Mouse (Mus musculus) lung, embryonic 14.5 days (tissue): Measurements from ENCODE around the gene Get4. TPM values are rescaled to one million over a fixed set of nuclear protein-coding genes. Genes with fewer than 3 reads are reported as not detected.
A peak's percentile ranks its signal among the peaks of the same experiment; 100 is the strongest.

Experiments
- ATAC-seq: fragments of 200-750 bp; cut with Nextera tagmentation; 2 replicates; pipeline ENCODE4 v1.8.0; 2017; ENCODE audit warnings: mild to moderate bottlenecking, moderate TSS enrichment, moderate library complexity; ENCODE audit not compliant: insufficient read depth
- DNase-seq: peaks from one replicate; pipeline ENCODE4 v3.0.0-alpha.2; 2015
- H3K27ac ChIP-seq: fragments of 300-500 bp; sonication (generic); 2 replicates; pipeline ENCODE4 v1.5.1; 2014; ENCODE audit warnings: low read depth, mild to moderate bottlenecking, moderate library complexity
- H3K27me3 ChIP-seq: fragments of 300-500 bp; sonication (generic); 2 replicates; pipeline ENCODE4 v1.6.1; 2014; ENCODE audit warnings: low read length, control low read depth; ENCODE audit not compliant: insufficient read depth
- H3K36me3 ChIP-seq: fragments of 300-500 bp; sonication (generic); 2 replicates; pipeline ENCODE4 v1.6.1; 2014; ENCODE audit warnings: control low read depth; ENCODE audit not compliant: insufficient read depth
- H3K4me1 ChIP-seq: fragments of 300-500 bp; sonication (generic); 2 replicates; pipeline ENCODE4 v1.6.1; 2014; ENCODE audit warnings: antibody characterized with exemption, control low read depth; ENCODE audit not compliant: insufficient read depth
- H3K4me2 ChIP-seq: fragments of 300-500 bp; sonication (generic); 2 replicates; pipeline ENCODE4 v1.6.1; 2014; ENCODE audit warnings: mild to moderate bottlenecking
- H3K4me3 ChIP-seq: fragments of 300-500 bp; sonication (generic); 2 replicates; pipeline ENCODE4 v1.5.1; 2014; ENCODE audit warnings: low read depth, low read length
- H3K9ac ChIP-seq: fragments of 300-500 bp; sonication (generic); 2 replicates; pipeline ENCODE4 v1.6.1; 2014
- H3K9me3 ChIP-seq: fragments of 300-500 bp; sonication (generic); 2 replicates; pipeline ENCODE4 v1.6.1; 2016; ENCODE audit warnings: low read depth, low read length, control low read depth
- CTCF ChIP-seq: IDR thresholded peaks from 2 replicates; pipeline ENCODE4 v1.5.1; 2016; ENCODE audit warnings: antibody characterized with exemption, low read depth
- WGBS: fragments of 180-500 bp; shearing (Covaris S2); extraction: QIAGEN DNeasy Blood & Tissue Kit; methylation state at CpG from one replicate; pipeline ENCODE4 v1.1.7; 2014; 5-methylcytosine and 5-hydroxymethylcytosine counted together
- polyA plus RNA-seq: library from polyadenylated mRNA; unstranded; fragments of >200 nt; fragmentation: Nextera tagmentation; extraction: Ambion mirVana; gene quantifications from 2 replicates; pipeline ENCODE4 v1.2.1, GENCODE M21; 2014

Get4 gene
- polyA plus RNA-seq, 1 experiment from 2014 or later: 183 TPM

DNA sequence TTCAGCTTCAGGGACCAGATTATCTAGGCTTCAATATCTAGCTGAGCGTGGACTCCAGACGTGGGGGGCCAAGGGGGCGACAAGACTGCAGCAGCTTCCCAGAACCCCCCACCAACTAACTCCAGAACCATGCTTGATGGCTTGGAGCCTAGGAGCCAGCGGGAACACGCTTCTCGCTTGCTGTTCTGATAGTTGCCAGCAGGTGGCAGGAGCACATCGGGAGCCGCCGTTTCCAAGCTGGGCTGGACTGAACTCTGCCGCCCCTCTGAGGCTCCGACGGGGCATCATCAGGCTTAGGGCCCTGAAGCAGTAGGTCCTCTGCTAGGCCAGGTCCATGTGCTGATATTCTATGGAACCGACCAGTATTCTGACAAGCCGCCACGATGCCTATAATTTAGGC is 30.1 kb downstream of the Get4 start:
- Histone ChIP-seq H3K27ac (peak overlapping the region; percentile 65; the same call in 1 of the 2 replicates), H3K9me3 (no peaks in the 10 kb centered on the region), H3K4me2 (no peak overlapping the region), H3K4me1 (peaks cover 3% of the 10 kb centered on the region; the same call in 1 of the 2 replicates), H3K36me3 (no peaks in the 10 kb centered on the region), H3K27me3 (no peaks in the 10 kb centered on the region), H3K9ac (no peak overlapping the region), H3K4me3 (no peak overlapping the region)
- TF ChIP-seq CTCF: peak; percentile 99
- WGBS: 6% methylated on average over 15 of the region's 15 CpGs
- peak; percentile 96 for DNase-seq
- peak; percentile 74 for ATAC-seq

DNA sequence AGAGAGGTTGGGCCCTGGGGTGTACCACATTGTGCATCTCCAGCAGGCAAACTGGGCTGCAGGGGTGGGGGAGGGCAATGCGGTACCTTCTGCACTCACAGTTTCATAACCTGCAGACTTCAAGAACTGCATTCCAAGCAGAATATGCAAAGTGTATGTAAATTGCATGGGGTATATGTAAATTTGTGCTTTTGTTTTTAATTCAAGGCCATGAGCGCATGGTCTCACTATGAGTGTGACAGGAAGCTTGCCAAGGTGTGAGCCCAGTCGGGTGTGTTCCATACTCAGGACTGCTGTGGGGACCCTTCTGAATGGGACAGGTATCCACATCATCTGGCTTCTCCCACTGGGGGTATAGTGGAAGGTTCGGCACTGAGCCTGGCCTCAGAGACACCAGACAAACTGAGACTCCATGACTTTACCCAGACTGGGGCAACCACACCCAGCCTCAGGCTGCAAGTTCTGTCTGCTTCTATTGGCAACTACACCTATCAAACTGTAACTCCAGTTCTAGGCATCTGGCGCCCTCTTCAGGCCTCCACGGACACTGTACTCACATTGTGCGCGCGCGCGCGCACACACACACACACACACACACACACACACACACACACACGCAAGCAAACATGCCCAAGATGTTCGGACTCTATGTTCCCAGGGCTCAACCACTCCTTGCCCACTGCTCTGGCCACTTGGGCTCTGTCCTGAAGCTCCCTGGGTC is 31.5 kb downstream of the Get4 start:
- TF ChIP-seq CTCF: 0 out of 2 replicates have a peak, but pooled peaks have one; percentile 4
- no peaks in the 10 kb centered on the region for H3K9me3 ChIP-seq
- DNase-seq: no peak
- WGBS: 92% methylated on average over 14 of the region's 14 CpGs
- ATAC-seq: no peak
- H3K4me3 ChIP-seq: no peak overlapping the region
- H3K4me1 ChIP-seq: peaks cover 3% of the 10 kb centered on the region; the same call in 1 of the 2 replicates
- no peak overlapping the region for H3K9ac ChIP-seq
- no peaks in the 10 kb centered on the region for H3K36me3 ChIP-seq
- H3K27ac ChIP-seq: no peak overlapping the region
- H3K4me2 ChIP-seq: no peak overlapping the region
- no peaks in the 10 kb centered on the region for H3K27me3 ChIP-seq

DNA sequence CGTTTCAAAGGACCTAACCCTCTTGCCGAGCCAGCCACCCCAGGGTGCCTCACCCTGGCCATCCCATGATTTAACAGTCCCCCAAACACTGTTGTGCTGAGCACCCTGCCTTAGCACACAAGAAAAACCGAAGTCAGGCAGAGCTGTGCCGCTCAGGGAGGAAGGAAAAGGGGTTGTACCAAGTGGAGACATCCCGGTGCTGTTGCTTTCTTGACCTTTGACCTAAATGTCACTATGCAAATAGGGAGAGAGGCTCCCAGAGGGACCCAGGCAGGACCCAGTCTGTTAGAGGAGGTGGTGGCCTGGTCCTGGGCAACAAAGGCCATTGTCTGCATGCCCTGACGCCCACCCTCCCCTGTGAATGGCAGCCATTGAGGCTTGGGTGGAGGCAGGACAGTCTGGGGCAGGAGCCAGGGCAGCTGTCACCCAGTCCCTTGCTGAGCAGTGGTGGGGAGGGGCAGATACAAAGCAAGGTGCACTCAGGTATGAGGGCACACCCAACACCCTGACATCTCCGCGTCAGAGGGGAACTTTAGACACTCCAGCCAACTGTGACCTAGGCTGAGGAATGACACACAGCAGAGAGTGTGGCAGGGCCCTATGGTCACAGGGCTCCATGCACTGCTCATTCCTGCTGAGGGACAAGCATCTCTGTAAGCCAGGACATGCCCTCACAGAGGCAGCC is 33.4 kb downstream of the Get4 start:
- Histone ChIP-seq H3K4me2 (no peak overlapping the region), H3K9me3 (no peaks in the 10 kb centered on the region), H3K27me3 (no peaks in the 10 kb centered on the region), H3K9ac (no peak overlapping the region), H3K4me1 (peaks cover 3% of the 10 kb centered on the region; the same call in 1 of the 2 replicates), H3K27ac (no peak overlapping the region), H3K36me3 (no peaks in the 10 kb centered on the region), H3K4me3 (no peak overlapping the region)
- TF ChIP-seq CTCF: no peak
- WGBS: 41% methylated on average over 8 of the region's 8 CpGs
- DNase-seq (no peak), ATAC-seq (no peak)

DNA sequence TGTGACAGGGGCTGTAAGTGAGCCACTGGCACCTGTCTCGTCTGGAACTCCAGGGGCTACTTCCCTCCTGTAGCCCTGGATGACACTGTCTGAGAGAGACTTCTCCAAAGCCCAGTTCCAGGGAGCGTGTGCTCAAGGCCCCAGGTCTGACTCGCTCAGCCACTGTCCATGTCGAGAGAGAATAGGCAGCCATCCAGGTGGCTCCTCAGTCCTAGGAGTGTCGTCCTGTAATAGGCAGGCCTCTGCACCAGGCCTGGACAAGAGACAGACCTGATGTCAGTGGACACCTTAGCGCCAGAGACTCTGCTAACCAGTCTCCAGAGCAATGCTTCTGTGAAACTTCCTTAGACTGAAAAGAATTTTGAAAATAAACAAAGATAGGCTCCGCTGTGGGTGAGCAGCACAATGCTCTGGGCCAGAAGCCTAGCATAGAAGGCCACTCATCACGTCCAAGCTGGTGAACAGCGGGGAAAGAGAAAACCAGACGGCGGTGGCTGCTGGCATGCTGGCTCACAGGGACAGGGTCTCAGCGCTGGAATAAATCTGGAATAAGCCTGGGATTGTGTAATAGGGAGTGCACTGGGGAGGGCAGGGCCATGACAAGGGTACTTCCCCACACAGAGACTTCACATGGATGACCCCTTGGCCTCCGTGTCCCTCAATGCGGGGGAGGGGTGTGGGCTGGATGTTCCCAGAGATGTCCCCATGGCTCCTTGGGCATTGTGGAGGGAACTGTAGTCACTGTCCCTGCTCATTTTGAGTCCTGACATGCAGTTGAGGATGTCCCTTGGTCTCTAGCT is 34.2 kb downstream of the Get4 start:
- no peak for TF ChIP-seq CTCF
- Histone ChIP-seq H3K9ac (no peak overlapping the region), H3K4me2 (no peak overlapping the region), H3K36me3 (no peaks in the 10 kb centered on the region), H3K27ac (peak overlapping the region; percentile 67; the same call in 1 of the 2 replicates), H3K27me3 (no peaks in the 10 kb centered on the region), H3K4me3 (no peak overlapping the region), H3K4me1 (peaks cover 3% of the 10 kb centered on the region; the same call in 1 of the 2 replicates), H3K9me3 (no peaks in the 10 kb centered on the region)
- WGBS: 36% methylated on average over 14 of the region's 14 CpGs
- DNase-seq (peak; percentile 61), ATAC-seq (peak; percentile 22; the same call in 1 of the 2 replicates)

DNA sequence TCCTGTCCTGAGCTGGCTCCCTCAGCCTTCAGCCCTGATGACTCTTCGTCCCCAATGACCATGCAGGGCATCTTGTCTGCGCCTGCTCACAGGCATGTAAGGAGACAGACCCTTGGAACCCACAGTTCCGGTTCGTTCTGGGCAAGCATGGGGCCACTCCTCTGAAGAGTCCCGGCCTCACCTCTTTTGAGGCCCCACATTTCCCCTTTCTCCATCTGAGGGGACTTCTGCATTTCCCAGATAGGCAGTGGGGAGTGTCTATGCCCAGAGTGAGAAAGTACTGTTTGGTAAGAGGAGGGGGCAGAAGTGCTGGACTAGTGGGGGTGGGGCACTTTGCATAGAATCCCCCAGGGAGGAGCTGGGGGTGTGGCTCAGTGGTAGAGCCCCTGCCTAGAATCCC is 35.0 kb downstream of the Get4 start:
- no peak overlapping the region for H3K9ac ChIP-seq
- TF ChIP-seq CTCF: no peak
- DNase-seq (no peak), ATAC-seq (no peak)
- WGBS: 88% methylated on average over 5 of the region's 5 CpGs
- peaks cover 3% of the 10 kb centered on the region; the same call in 1 of the 2 replicates for H3K4me1 ChIP-seq
- peak overlapping the region; percentile 67; the same call in 1 of the 2 replicates for H3K27ac ChIP-seq
- H3K27me3 ChIP-seq: no peaks in the 10 kb centered on the region
- H3K4me3 ChIP-seq: no peak overlapping the region
- no peaks in the 10 kb centered on the region for H3K9me3 ChIP-seq
- H3K36me3 ChIP-seq: no peaks in the 10 kb centered on the region
- H3K4me2 ChIP-seq: no peak overlapping the region

DNA sequence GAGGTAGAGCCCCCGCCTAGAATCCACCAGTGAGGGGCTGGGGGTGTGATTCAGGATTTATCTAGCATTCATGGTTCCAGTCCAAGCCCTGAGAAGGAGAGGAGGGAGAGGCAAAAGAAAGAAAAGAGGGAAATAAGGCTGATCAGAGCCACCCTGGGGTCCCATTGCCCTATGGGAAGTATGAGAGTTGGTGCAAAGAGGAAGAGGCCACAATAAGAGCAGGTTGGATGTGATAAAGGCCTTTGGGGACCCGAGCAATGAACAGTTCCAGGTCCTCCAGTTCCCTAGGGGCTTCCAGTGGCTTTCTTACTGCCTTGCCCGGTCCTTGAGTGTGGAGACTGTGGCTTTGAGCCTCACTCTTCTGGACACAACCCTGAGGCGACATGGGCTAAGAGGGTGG is 35.7 kb downstream of the Get4 start:
- no peak for TF ChIP-seq CTCF
- DNase-seq: no peak
- no peak overlapping the region for H3K4me3 ChIP-seq
- H3K27ac ChIP-seq: no peak overlapping the region
- no peak overlapping the region for H3K9ac ChIP-seq
- peaks cover 3% of the 10 kb centered on the region; the same call in 1 of the 2 replicates for H3K4me1 ChIP-seq
- no peak overlapping the region for H3K4me2 ChIP-seq
- ATAC-seq: no peak
- WGBS: 82% methylated on average over 4 of the region's 4 CpGs
- no peaks in the 10 kb centered on the region for H3K36me3 ChIP-seq
- no peaks in the 10 kb centered on the region for H3K27me3 ChIP-seq
- no peaks in the 10 kb centered on the region for H3K9me3 ChIP-seq

DNA sequence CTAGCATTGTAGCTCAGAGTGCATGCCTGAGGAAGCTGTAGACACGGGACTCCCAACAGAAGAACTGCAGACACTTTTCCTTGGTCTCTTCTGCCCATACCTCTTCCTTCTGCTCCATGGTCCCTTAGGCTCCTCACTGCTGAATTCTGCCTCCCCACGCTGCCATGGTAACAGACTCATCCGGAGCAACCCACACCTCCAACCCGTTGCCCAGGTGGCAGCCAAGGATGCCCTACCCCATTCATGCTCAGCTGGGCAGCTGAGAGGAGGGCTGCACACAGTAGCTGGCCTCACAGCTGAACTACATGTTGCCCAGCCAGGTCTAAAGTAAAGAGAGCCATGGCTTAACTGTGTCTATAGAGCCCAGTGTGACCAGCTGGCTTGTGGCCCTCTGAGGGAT is 36.5 kb downstream of the Get4 start:
- ATAC-seq: no peak

More for the DNA sequence above, 36.5 kb downstream of the Get4 start:
- no peak overlapping the region for H3K27ac ChIP-seq
- H3K36me3 ChIP-seq: no peaks in the 10 kb centered on the region
- no peaks in the 10 kb centered on the region for H3K27me3 ChIP-seq
- H3K4me3 ChIP-seq: no peak overlapping the region
- WGBS: 77% methylated on average over 4 of the region's 4 CpGs
- H3K4me1 ChIP-seq: peaks cover 3% of the 10 kb centered on the region; the same call in 1 of the 2 replicates
- no peak overlapping the region for H3K9ac ChIP-seq
- H3K9me3 ChIP-seq: no peaks in the 10 kb centered on the region
- TF ChIP-seq CTCF: no peak
- no peak for DNase-seq
- no peak overlapping the region for H3K4me2 ChIP-seq
